Mouse (Mus musculus) ES-E14 (cell line): ENCODE measurements around the gene Akr1b10.
"Not testable (repeated sequence)": the region's sequence is repeated elsewhere in the genome, so short reads cannot be mapped to it uniquely, and the experiment has no call there.

Experiments
- HCFC1 ChIP-seq: IDR thresholded peaks from 2 replicates; pipeline ENCODE4 v1.6.1; 2012; ENCODE audit warnings: low read length, inconsistent platforms, borderline replicate concordance; ENCODE audit not compliant: insufficient read depth
- MAFK ChIP-seq: IDR thresholded peaks from 2 replicates; pipeline ENCODE4 v1.6.1; 2014; ENCODE audit warnings: mild to moderate bottlenecking, low read depth, low read length, inconsistent platforms; ENCODE audit not compliant: insufficient read depth
- ZC3H11A ChIP-seq: IDR thresholded peaks from 2 replicates; pipeline ENCODE4 v1.6.1; 2012; ENCODE audit warnings: low read depth, mild to moderate bottlenecking, inconsistent platforms, low read length, borderline replicate concordance
- ZNF384 ChIP-seq: IDR thresholded peaks from 2 replicates; pipeline ENCODE4 v1.6.1; 2012; ENCODE audit warnings: low read depth, low read length, inconsistent platforms

DNA sequence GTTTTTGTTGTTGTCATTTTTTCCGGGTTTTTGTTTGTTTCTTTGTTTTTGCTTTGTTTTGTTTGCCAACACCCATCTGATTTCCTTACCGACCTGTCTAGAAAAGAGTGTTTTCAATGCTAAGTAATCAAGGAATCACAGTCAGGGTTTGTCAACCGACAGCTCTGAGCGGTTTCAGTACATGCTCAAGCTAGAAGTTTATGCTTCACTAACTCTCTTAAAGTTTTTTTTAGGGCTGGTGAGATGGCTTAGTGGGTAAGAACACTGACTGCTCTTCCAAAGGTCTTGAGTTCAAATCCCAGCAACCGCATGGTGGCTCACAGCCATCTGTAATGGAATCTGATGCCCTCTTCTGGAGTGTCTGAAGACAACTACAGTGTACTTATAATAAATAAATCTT is 8.1 kb upstream of the Akr1b10 start:
- TF ChIP-seq ZNF384, ZC3H11A, HCFC1, MAFK: not testable (repeated sequence)
